Mouse (Mus musculus): Measurements from ENCODE around the gene Il24. TPM values are rescaled to one million over a fixed set of nuclear protein-coding genes. Genes with fewer than 3 reads are reported as not detected.

Il24 gene
- not detected in 2 replicates for polyA plus RNA-seq (2012; rRNA removed; ENCODE audit: low replicate concordance)

GRCm38 (mm10) chr1:130887354-130887753, at the start of gene Il24:
Gene Il24 (minus strand): TSS chr1:130887454.

DNA sequence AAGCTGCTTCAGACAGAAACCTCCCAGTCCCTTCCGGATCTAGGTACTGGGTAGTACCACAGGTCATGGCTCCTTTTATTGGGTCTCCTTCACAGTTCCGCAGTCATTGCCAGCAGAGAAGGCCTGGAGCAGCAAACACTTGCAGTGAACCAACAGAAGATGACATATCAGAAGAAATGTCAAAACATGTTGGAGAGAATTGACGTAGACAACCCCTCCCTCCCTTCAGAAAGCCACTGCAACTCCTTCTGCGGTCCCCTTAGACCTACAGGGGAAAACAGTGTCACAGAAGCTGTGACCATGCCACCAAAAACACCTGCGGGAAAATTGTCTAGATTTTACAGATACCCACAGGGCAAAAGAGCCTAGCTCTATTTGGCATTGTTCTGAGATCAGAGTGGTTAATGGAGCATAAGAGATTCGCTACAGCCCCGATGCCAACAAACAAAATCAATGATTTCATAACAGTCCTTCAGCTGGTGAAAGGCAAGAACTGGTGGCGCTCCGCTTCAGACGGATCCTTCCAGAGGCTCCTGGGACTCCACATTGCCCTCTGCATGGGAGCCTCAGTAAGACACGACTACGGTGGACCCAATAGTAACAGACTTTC, 24.3 kb upstream of the Il24 start, which contains the start of gene Il20:
TSS of gene Il20 (minus strand) at position 51 of the 610 bp plus-strand sequence.

DNA sequence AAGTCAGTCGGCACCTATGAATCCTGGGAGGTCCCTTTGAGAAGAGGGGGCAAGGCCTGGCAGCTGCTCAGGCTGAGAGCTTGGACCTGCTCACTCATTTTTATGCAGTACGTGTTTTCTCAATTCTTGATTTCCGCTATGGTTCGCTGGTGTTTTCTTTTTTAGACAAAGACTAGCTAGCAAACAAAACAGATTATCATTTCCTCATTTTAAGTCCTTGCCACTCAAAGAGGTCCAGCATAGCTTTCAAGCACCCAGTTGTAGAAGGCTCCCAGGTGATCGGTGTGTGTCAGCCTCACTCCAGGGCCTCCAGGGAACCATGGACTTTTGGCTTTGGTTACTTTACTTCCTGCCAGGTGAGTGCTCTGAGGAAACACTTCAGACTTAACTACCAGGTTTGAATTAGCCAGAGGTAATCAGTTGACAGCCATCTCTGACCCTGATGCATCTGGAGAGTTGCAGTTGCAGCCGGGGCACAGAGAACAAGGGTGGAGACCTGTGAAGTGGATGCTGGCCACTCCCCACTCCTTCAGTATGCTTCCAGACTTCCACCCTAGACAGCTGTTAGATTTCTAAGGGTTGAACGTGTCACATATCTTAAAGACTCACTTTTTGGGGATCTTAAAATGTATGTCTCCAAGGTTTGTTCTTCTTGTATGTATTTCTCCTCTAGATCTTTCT, 21.6 kb downstream of the Il24 start, which contains the start of gene Fcmr:
TSS of gene Fcmr (plus strand) at position 129 of the 681 bp plus-strand sequence.

Other genes with a start within 250 kb of the Il24 start
- 0.16 and 1.5 TPM in 2 replicates for gene C4bp, start 225.8 kb downstream of the Il24 start, polyA plus RNA-seq (2012; rRNA removed; ENCODE audit: low replicate concordance)
- not detected in 2 replicates for gene Gm29427, start 171.7 kb downstream of the Il24 start, polyA plus RNA-seq (2012; rRNA removed; ENCODE audit: low replicate concordance)
- 1.2 and 2.1 TPM in 2 replicates for gene Yod1, start 170.1 kb downstream of the Il24 start, polyA plus RNA-seq (2012; rRNA removed; ENCODE audit: low replicate concordance)
- gene Pfkfb2, start 158.2 kb downstream of the Il24 start, polyA plus RNA-seq (2012; rRNA removed; ENCODE audit: low replicate concordance) = 9.1 and 14.2 TPM in 2 replicates
- 1.1 and 3.4 TPM in 2 replicates for gene AA986860, start 155.5 kb downstream of the Il24 start, polyA plus RNA-seq (2012; rRNA removed; ENCODE audit: low replicate concordance)
- gene Fcamr, start 86.6 kb downstream of the Il24 start, polyA plus RNA-seq (2012; rRNA removed; ENCODE audit: low replicate concordance) = 0.58 and 0.66 TPM in 2 replicates
- gene Pigr, start 60.8 kb downstream of the Il24 start, polyA plus RNA-seq (2012; rRNA removed; ENCODE audit: low replicate concordance) = 0.14 and 31.0 TPM in 2 replicates
- gene Fcmr, start 21.8 kb downstream of the Il24 start, polyA plus RNA-seq (2012; rRNA removed; ENCODE audit: low replicate concordance) = 0.64 and 0.85 TPM in 2 replicates
- gene Il20, start 24.0 kb upstream of the Il24 start, polyA plus RNA-seq (2012; rRNA removed; ENCODE audit: low replicate concordance) = not detected in 2 replicates
- not detected in 2 replicates for gene Il19, start 52.7 kb upstream of the Il24 start, polyA plus RNA-seq (2012; rRNA removed; ENCODE audit: low replicate concordance)
- 0.14 and 0.17 TPM in 2 replicates for gene Il10, start 132.4 kb upstream of the Il24 start, polyA plus RNA-seq (2012; rRNA removed; ENCODE audit: low replicate concordance)
- 102 and 122 TPM in 2 replicates for gene Mapkapk2, start 210.4 kb upstream of the Il24 start, polyA plus RNA-seq (2012; rRNA removed; ENCODE audit: low replicate concordance)